Mouse (Mus musculus) layer of hippocampus, postnatal 25 days (tissue): Measurements from ENCODE around the gene Gpr137b. TPM values are rescaled to one million over a fixed set of nuclear protein-coding genes. Genes with fewer than 3 reads are reported as not detected.
A peak's percentile ranks its signal among the peaks of the same experiment; 100 is the strongest.
"Not testable (repeated sequence)": the region's sequence is repeated elsewhere in the genome, so short reads cannot be mapped to it uniquely, and the experiment has no call there.

Source experiments
- DNase-seq, 2 experiments: peaks; one replicate each; pipeline ENCODE4 v3.0.0; 2022; ENCODE audit warnings: mixed read lengths in 2 of 2, low spot score in 1 of 2; ENCODE audit errors: extremely low spot score in 1 of 2
- total RNA-seq, 2 experiments: library from RNA; stranded (reverse); gene quantifications; 2 replicates each; pipeline ENCODE4 v1.2.3; 2021

The Gpr137b gene
- total RNA-seq, 2 experiments from 2014 or later, result 17.8 to 19.7 TPM

- DNase-seq, result not testable (repeated sequence)
Observed at GRCm38 (mm10) chr13:13371436-13371835, 22.4 kb downstream of the Gpr137b start.

- not testable (repeated sequence) for DNase-seq
Observed at GRCm38 (mm10) chr13:13366371-13366770, 27.4 kb downstream of the Gpr137b start.

- DNase-seq, result not testable (repeated sequence)
Observed at GRCm38 (mm10) chr13:13363536-13363935, 30.3 kb downstream of the Gpr137b start.

- not testable (repeated sequence) for DNase-seq
Observed at GRCm38 (mm10) chr13:13362261-13362660, 31.6 kb downstream of the Gpr137b start.

GRCm38 (mm10) chr13:13360045-13360444 lies 33.8 kb downstream of the Gpr137b start:
- not testable (repeated sequence) for DNase-seq

- DNase-seq, result not testable (repeated sequence)
Observed at GRCm38 (mm10) chr13:13358602-13359001, 35.2 kb downstream of the Gpr137b start.

GRCm38 (mm10) chr13:13358097-13358496 lies 35.7 kb downstream of the Gpr137b start:
- not testable (repeated sequence) for DNase-seq

- DNase-seq, result not testable (repeated sequence)
Observed at GRCm38 (mm10) chr13:13352113-13352512, 41.7 kb downstream of the Gpr137b start.

GRCm38 (mm10) chr13:13350681-13351080 lies 43.1 kb downstream of the Gpr137b start:
- DNase-seq, result not testable (repeated sequence)

- peak in 1 of 2 experiments; percentile 61 for DNase-seq
Observed at GRCm38 (mm10) chr13:13349288-13349687, 44.5 kb downstream of the Gpr137b start.

- DNase-seq, result not testable (repeated sequence)
Observed at GRCm38 (mm10) chr13:13347634-13348412, 46.0 kb downstream of the Gpr137b start.

GRCm38 (mm10) chr13:13337361-13337760 lies 56.5 kb downstream of the Gpr137b start:
- DNase-seq, result not testable (repeated sequence)

- peak in 1 of 2 experiments; percentile 65 for DNase-seq
Observed at GRCm38 (mm10) chr13:13328876-13329275, 64.9 kb downstream of the Gpr137b start.

Other genes with a start within 250 kb of the Gpr137b start
- not detected for gene Prl2c5, start 211.3 kb downstream of the Gpr137b start, total RNA-seq
- gene Nid1, start 43.5 kb upstream of the Gpr137b start, total RNA-seq, result 1 to 10 TPM; 7.4 to 8.8 TPM
- gene Lyst, start 196.4 kb upstream of the Gpr137b start, total RNA-seq, result 10 to 100 TPM; 76.2 to 86.3 TPM